Mouse (Mus musculus): Measurements from ENCODE around the gene Kbtbd2. TPM values are rescaled to one million over a fixed set of nuclear protein-coding genes. Genes with fewer than 3 reads are reported as not detected.

Gene Kbtbd2
- polyA plus RNA-seq, 1 experiment from 2014 or later: 46.5 TPM

- WGBS: 92% methylated on average over 5 of the region's 5 CpGs
- Histone ChIP-seq H3K9me3 (no peaks in the 10 kb centered on the region), H3K4me3 (no peak overlapping the region), H3K4me1 (no peaks in the 10 kb centered on the region), H3K4me2 (replicated peaks) (no peak overlapping the region), H3K9ac (no peak overlapping the region), H3K36me3 (peaks cover 51% of the 10 kb centered on the region), H3K27me3 (replicated peaks) (no peaks in the 10 kb centered on the region), H3K27ac (no peak overlapping the region)
- ATAC-seq (ENCODE audit: low FRiP score, low read depth): no peak
These were observed 18.0 kb downstream of the Kbtbd2 start for GRCm38 (mm10) chr6:56779636-56780035.

GRCm38 (mm10) chr6:56775816-56776215, 21.8 kb downstream of the Kbtbd2 start:
- H3K4me3 ChIP-seq: no peak overlapping the region
- no peak overlapping the region for H3K9ac ChIP-seq
- no peaks in the 10 kb centered on the region for H3K27me3 ChIP-seq (replicated peaks)
- WGBS: 80% methylated on average over 3 of the region's 3 CpGs
- no peak overlapping the region for H3K4me2 ChIP-seq (replicated peaks)
- H3K9me3 ChIP-seq: no peaks in the 10 kb centered on the region
- no peak for ATAC-seq (ENCODE audit: low FRiP score, low read depth)
- peaks cover 45% of the 10 kb centered on the region for H3K36me3 ChIP-seq
- no peak overlapping the region for H3K27ac ChIP-seq
- no peaks in the 10 kb centered on the region for H3K4me1 ChIP-seq

GRCm38 (mm10) chr6:56765696-56766095, 31.9 kb downstream of the Kbtbd2 start:
- no peak for ATAC-seq (ENCODE audit: low FRiP score, low read depth)

GRCm38 (mm10) chr6:56765265-56765664, 32.3 kb downstream of the Kbtbd2 start:
- H3K27me3 ChIP-seq (replicated peaks): no peaks in the 10 kb centered on the region
- H3K27ac ChIP-seq: no peak overlapping the region
- ATAC-seq (ENCODE audit: low FRiP score, low read depth): no peak
- H3K9ac ChIP-seq: no peak overlapping the region
- H3K36me3 ChIP-seq: peaks cover 16% of the 10 kb centered on the region
- no peaks in the 10 kb centered on the region for H3K4me1 ChIP-seq
- 73% methylated on average over 3 of the region's 3 CpGs for whole genome bisulfite sequencing
- H3K4me2 ChIP-seq (replicated peaks): no peak overlapping the region
- no peaks in the 10 kb centered on the region for H3K9me3 ChIP-seq
- no peak overlapping the region for H3K4me3 ChIP-seq

More at GRCm38 (mm10) chr6:56765696-56766095, 31.9 kb downstream of the Kbtbd2 start:
- no peak overlapping the region for H3K4me2 ChIP-seq (replicated peaks)
- H3K4me3 ChIP-seq: no peak overlapping the region
- no peaks in the 10 kb centered on the region for H3K4me1 ChIP-seq
- peaks cover 14% of the 10 kb centered on the region for H3K36me3 ChIP-seq
- no peaks in the 10 kb centered on the region for H3K27me3 ChIP-seq (replicated peaks)
- WGBS: 87% methylated on average over 4 of the region's 4 CpGs
- no peak overlapping the region for H3K9ac ChIP-seq
- H3K27ac ChIP-seq: no peak overlapping the region
- H3K9me3 ChIP-seq: no peaks in the 10 kb centered on the region

GRCm38 (mm10) chr6:56759324-56759723, 38.3 kb downstream of the Kbtbd2 start:
- no peak for ATAC-seq (ENCODE audit: low FRiP score, low read depth)
- H3K27ac ChIP-seq: no peak overlapping the region
- no peak overlapping the region for H3K9ac ChIP-seq
- H3K36me3 ChIP-seq: peaks cover 47% of the 10 kb centered on the region
- no peaks in the 10 kb centered on the region for H3K9me3 ChIP-seq
- H3K4me3 ChIP-seq: no peak overlapping the region
- H3K4me2 ChIP-seq (replicated peaks): no peak overlapping the region
- no peaks in the 10 kb centered on the region for H3K27me3 ChIP-seq (replicated peaks)
- WGBS: 90% methylated on average over 1 of the region's 1 CpGs
- no peaks in the 10 kb centered on the region for H3K4me1 ChIP-seq

- H3K27me3 ChIP-seq (replicated peaks): no peaks in the 10 kb centered on the region
- no peak for ATAC-seq (ENCODE audit: low FRiP score, low read depth)
- no peak overlapping the region for H3K27ac ChIP-seq
- no peak overlapping the region for H3K4me2 ChIP-seq (replicated peaks)
- WGBS: 94% methylated on average over 1 of the region's 1 CpGs
- H3K4me1 ChIP-seq: no peaks in the 10 kb centered on the region
- H3K36me3 ChIP-seq: peaks cover 49% of the 10 kb centered on the region
- H3K4me3 ChIP-seq: no peak overlapping the region
- H3K9ac ChIP-seq: no peak overlapping the region
- H3K9me3 ChIP-seq: no peaks in the 10 kb centered on the region
These were observed 41.5 kb downstream of the Kbtbd2 start for GRCm38 (mm10) chr6:56756117-56756516.

- Histone ChIP-seq H3K27me3 (replicated peaks) (no peaks in the 10 kb centered on the region), H3K4me1 (no peaks in the 10 kb centered on the region), H3K9me3 (no peaks in the 10 kb centered on the region), H3K27ac (no peak overlapping the region), H3K9ac (no peak overlapping the region), H3K4me3 (no peak overlapping the region), H3K36me3 (peaks cover 42% of the 10 kb centered on the region), H3K4me2 (replicated peaks) (no peak overlapping the region)
- no peak for ATAC-seq (ENCODE audit: low FRiP score, low read depth)
- 93% methylated on average over 3 of the region's 3 CpGs for WGBS
These were observed 43.9 kb downstream of the Kbtbd2 start for GRCm38 (mm10) chr6:56753719-56754118.

- 89% methylated on average over 5 of the region's 5 CpGs for WGBS
- no peak for ATAC-seq (ENCODE audit: low FRiP score, low read depth)
- Histone ChIP-seq H3K27me3 (replicated peaks) (no peaks in the 10 kb centered on the region), H3K27ac (no peak overlapping the region), H3K36me3 (peaks cover 22% of the 10 kb centered on the region), H3K4me2 (replicated peaks) (no peak overlapping the region), H3K9ac (no peak overlapping the region), H3K4me3 (no peak overlapping the region), H3K4me1 (no peaks in the 10 kb centered on the region), H3K9me3 (no peaks in the 10 kb centered on the region)
These were observed 51.6 kb downstream of the Kbtbd2 start for GRCm38 (mm10) chr6:56745950-56746543.

GRCm38 (mm10) chr6:56732545-56732944, 65.1 kb downstream of the Kbtbd2 start:
- H3K4me3 ChIP-seq: no peak overlapping the region
- peaks cover 60% of the 10 kb centered on the region for H3K36me3 ChIP-seq
- no peaks in the 10 kb centered on the region for H3K9me3 ChIP-seq
- ATAC-seq (ENCODE audit: low FRiP score, low read depth): no peak
- no peaks in the 10 kb centered on the region for H3K4me1 ChIP-seq
- H3K27me3 ChIP-seq (replicated peaks): no peaks in the 10 kb centered on the region
- no peak overlapping the region for H3K27ac ChIP-seq
- no peak overlapping the region for H3K9ac ChIP-seq
- H3K4me2 ChIP-seq (replicated peaks): no peak overlapping the region
- WGBS: 80% methylated on average over 2 of the region's 2 CpGs

Other genes with a start within 250 kb of the Kbtbd2 start
- 4.5 and 5.2 TPM in 2 replicates for gene Pde1c, start 228.7 kb downstream of the Kbtbd2 start, polyA plus RNA-seq (2016; fragmentation: Nextera tagmentation; extraction: Ambion mirVana)
- 139 and 144 TPM in 2 replicates for gene Lsm5, start 93.1 kb downstream of the Kbtbd2 start, polyA plus RNA-seq (2016; fragmentation: Nextera tagmentation; extraction: Ambion mirVana)
- gene Avl9, start 82.9 kb downstream of the Kbtbd2 start, polyA plus RNA-seq (2016; fragmentation: Nextera tagmentation; extraction: Ambion mirVana): 38.3 and 38.7 TPM in 2 replicates
- 52.8 and 55.2 TPM in 2 replicates for gene Fkbp9, start 34.2 kb upstream of the Kbtbd2 start, polyA plus RNA-seq (2016; fragmentation: Nextera tagmentation; extraction: Ambion mirVana)
- 102 and 106 TPM in 2 replicates for gene Nt5c3, start 126.1 kb upstream of the Kbtbd2 start, polyA plus RNA-seq (2016; fragmentation: Nextera tagmentation; extraction: Ambion mirVana)
- 0.41 and 0.46 TPM in 2 replicates for gene Vmn1r4, start 126.2 kb upstream of the Kbtbd2 start, polyA plus RNA-seq (2016; fragmentation: Nextera tagmentation; extraction: Ambion mirVana)
- gene Vmn1r5, start 172.5 kb upstream of the Kbtbd2 start, polyA plus RNA-seq (2016; fragmentation: Nextera tagmentation; extraction: Ambion mirVana): not detected in 2 replicates
- gene Vmn1r6, start 199.4 kb upstream of the Kbtbd2 start, polyA plus RNA-seq (2016; fragmentation: Nextera tagmentation; extraction: Ambion mirVana): not detected in 2 replicates
- gene Vmn1r7, start 227.5 kb upstream of the Kbtbd2 start, polyA plus RNA-seq (2016; fragmentation: Nextera tagmentation; extraction: Ambion mirVana): not detected in 2 replicates
- gene Vmn1r8, start 234.5 kb upstream of the Kbtbd2 start, polyA plus RNA-seq (2016; fragmentation: Nextera tagmentation; extraction: Ambion mirVana): not detected in 2 replicates